Mouse (Mus musculus): ENCODE measurements around the gene Osbpl10.

DNA sequence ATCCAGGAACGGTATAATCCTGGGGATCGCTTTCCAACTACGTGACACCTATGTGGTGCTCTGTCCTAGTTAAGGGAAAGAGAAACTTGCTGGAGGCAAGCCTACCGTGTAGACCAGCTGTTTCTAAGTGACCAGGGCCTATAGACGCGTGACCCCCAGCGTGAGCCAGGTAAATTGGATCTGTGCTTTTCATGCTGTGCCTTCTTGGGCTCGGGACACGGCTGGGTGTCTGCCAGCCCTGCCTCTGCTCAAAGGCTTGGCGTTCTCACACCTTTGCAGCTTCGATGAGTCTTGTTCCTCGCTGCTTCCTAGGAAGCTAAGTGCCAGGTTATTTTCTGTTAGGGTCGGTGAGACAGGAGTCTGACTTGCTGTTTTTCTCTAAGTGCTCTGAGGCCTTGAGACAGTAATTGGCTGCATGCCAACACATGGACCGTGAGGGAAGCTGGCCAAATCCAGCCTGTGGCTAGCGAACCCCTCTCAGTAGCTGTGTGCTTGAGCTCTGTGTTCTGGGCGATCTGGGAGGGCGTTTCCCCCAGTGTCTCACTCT is 142.4 kb downstream of the Osbpl10 start:
- no peak for TF ChIP-seq EP300 (IDR thresholded peaks at IDR 0.05; ENCODE audit: insufficient read depth, low read depth, low read length)
- no peak for TF ChIP-seq POLR2A (IDR thresholded peaks at IDR 0.05; ENCODE audit: insufficient read depth, low read length)

All from ES-Bruce4 (cell line).